Mouse (Mus musculus): ENCODE results near the gene Sec61a2.
A peak's percentile ranks its signal among the peaks of the same experiment; 100 is the strongest.

Sec61a2 gene

DNA sequence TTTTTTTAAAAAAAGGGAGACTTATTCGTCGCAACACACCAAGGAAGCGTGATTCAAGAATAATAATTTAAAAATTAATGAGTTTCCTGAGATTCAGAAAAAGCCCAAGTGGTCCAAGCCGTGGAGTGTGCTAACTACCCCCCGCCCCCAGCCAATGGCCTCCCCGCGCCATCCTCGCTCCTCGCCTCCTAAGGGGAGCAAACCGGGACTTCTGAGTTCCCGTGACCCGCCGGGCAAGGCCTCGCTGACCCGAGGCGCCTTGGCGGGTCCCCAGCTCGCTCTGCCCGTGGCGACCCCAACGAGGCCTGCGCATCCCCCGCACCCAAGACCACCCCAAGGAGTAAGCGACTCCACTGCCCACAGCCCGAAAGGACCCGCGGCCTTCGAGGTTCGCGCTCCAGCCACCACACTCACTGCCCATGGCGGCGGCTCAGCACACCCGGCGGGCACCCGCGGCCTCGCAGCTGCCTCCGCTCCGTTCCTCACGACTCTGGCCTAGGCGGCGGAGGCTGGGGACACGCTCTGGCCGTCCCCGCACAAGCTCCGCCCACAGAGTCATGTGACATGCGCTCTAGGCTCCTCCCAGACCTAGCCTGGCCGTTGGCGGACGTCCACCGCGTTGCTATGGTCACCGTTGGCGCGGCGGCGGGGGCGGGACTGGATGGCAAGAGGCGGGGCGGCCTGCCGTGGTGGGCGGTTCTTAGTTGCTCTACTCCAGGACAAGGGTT is at the start of gene Sec61a2:
TSS of gene Sec61a2 (minus strand) at position 590 of the 728 bp plus-strand sequence.
- peak; percentile 97 for DNase-seq (ENCODE audit: low spot score)

DNA sequence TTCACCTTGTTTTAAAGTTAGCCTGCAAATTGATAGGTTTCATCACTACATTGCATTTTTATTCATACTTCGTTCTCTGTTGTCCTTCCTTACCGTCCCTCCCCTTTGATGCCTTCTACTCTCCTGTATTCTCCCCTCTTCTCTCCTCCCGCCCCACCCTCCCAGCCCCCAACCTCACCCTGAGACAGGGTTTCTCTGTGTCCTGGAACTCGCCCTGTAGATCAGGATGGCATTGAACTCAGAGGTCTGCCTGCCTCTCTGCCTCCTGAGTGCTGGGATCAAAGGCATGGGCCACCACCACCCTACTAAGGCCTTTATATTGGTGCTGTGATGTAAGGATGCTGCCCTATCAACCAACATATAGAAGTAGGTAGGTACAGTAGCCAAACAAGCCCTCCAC is 47.8 kb upstream of the Sec61a2 start:
- no peak for DNase-seq (ENCODE audit: low spot score)

DNA sequence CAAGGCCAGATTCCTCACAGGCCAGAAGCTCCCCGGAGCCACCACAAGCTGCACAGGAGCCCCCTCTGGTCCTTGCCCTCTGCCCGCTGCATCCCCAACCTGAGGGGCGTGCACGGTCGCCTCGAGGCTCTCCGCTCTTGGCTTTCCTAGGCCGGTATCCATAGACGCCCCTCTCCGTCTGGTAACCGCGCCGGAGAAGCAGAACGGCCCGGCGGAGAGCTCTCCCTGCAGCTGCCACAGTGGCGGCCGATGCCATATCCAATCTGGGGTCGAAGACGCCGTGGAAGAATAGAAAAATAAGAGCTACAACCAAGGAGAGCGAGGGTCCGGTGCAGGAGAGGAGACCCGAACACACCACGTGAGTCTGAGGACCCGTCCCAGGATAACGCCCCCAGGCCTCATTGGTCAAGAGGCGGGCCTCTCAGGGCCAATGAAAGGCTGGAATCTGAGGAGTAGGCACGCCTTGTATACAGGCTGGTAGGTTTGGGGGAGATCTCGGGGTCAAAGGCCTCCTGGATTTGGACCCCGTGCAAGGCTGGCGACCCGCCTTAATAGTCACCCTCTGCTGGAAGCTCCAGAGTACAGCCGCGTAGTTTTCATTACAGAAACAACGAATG is 47.3 kb upstream of the Sec61a2 start, which contains the start of gene Dhtkd1:
TSS of gene Dhtkd1 (minus strand) at position 377 of the 617 bp plus-strand sequence.
- peak; percentile 45 for DNase-seq (ENCODE audit: low spot score)

DNA sequence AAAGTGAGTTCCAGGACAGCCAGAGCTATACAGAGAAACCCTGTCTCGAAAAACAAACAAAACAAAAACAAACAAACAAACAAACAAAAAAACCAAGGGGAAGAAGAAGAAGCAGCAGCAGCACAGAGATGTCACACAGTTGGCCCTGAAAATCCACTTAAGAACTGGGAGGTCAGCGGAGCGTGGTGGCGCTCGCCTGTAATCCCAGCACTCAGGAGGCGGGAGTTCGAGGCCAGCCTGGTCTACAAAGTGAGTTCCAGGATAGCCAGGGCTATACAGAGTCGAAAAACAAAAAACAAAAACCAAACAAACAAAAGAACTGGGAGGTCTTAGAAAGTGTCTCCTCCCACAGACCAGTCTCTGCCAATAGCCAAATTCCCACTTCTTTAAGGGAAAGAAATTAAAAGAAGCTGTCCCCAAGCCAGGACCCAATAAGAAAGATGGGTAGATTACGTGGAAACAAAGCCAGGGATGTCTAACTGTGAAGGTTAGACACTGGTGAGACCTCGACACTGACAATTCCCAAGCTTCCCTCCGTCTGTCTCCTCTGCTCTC is 46.7 kb upstream of the Sec61a2 start:
- DNase-seq (ENCODE audit: low spot score): no peak

DNA sequence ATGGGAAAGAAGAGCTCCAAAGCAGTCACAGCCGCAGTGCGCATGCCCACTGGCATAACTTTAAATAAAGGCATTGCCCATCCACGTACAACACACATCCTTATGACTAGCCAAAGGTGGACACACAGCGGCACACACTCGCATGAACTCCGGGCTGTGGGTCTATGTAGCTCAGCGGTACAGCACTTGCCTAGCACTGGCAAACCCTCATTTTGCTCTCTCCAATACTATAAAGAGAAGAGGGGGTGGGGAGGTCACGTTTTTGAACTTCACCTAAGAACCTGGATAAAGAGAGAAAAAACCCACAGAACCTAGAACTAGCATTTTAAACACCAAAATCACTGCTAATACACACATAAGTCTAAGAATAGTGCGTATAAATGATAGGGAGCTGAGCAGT is 45.7 kb upstream of the Sec61a2 start:
- no peak for DNase-seq (ENCODE audit: low spot score)

DNA sequence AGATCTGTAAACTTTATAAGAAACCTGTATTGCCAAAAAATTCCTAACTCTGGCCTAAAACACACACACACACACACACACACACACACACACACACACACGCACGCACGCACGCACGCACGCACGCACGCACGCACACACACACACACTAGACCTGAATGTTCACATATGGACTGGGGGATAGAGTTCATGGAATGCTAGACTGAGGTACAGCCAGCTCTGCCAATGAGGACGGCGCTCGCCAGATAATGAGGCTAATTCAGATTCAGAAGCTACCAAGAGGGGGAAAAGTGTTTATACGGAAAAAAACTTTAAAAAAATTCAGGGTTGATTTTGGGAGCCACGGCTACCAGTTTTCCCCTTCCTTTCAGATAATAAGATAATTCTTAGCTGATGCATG is 44.7 kb upstream of the Sec61a2 start:
- DNase-seq (ENCODE audit: low spot score): no peak

DNA sequence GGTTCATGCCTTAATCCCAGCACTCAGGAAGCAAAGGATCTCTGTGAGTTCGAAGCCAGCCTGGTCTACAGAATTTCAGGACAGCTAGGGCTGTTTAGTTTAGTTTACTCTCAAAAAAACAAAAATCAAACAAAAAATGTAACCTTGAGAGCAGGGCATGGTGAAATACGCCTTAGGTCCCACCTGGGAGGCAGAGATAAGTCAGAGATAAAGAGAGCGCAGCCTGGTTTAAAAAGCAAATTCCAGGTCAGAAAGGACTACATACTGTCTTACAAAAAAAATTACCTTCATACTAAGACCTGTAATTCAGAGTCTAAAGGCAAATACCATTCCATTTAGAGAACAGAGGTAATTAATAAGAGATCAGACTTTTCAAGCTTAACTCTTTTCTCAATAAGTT is 44.1 kb upstream of the Sec61a2 start:
- DNase-seq (ENCODE audit: low spot score): no peak

DNA sequence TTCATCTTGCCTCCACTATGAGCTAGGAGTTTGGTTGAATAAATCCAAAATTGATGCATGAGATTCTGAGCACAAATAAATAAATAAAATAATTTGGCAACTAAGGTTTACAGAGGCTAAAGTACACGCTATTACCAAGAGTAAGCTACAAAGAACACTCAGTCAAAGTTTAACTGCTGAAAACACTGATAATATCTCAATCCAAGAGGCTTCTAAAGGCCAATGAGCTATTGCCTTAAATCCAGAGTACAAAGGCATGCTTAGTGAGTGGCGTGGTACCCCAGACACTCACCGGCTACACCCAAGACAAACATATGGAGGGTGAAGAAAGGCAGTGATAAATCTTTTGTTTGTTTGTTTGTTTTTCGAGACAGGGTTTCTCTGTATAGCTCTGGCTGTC is 41.3 kb upstream of the Sec61a2 start:
- no peak for DNase-seq (ENCODE audit: low spot score)

DNA sequence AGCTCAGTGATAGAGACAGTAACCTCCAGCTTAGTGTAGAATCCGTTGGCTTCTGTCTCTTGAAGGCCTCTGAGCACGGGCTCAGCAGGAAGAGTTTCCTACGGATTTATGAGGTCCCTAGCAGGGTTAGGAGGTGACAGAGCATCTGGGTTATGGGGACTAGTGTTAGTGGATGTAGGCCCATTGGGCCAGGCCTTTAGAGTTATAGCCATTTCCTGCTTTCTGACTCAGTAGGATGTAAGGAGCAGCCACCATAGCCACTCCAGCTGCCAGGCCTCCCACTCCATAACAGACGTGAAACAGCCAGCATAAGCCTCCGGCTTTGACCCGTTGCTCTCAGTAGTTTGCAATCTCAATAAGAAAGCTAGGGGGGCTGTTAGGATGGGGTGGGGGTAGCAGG is 40.8 kb upstream of the Sec61a2 start:
- no peak for DNase-seq (ENCODE audit: low spot score)

DNA sequence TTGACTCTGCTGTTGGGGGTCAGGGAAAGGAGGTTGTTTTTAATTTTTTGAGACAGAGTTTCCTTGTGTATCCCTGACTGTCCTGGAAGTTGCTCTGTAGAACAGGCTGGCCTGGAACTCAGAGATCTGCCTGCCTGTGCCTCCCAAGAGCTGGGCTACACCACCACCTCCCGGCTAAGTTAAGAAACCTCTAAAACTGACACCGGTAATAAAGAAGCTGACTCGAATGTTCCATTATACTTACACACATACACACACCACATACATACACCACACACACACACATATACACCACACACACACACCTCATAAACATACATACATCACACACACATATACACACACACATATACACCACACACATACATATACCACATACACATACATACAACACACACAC is 39.7 kb upstream of the Sec61a2 start:
- no peak for DNase-seq (ENCODE audit: low spot score)

DNA sequence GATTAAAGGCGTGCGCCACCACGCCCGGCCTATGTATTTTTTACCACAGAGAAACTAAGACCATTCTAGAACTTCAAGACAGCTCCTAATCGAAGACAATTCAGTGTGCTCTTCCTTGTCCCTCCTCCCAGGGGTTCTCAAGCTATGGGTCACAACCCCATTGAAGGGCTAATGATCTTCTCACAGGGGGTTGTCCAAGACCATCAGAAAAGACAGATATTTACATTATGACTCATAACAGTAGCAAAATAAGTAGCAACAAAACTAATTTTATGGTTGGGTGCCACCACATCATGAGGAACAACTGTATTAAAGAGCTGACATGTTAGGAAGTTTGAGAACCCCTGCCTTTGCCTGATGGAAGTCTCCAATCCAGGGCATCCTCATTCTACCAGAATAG is 36.7 kb upstream of the Sec61a2 start:
- DNase-seq (ENCODE audit: low spot score): no peak

DNA sequence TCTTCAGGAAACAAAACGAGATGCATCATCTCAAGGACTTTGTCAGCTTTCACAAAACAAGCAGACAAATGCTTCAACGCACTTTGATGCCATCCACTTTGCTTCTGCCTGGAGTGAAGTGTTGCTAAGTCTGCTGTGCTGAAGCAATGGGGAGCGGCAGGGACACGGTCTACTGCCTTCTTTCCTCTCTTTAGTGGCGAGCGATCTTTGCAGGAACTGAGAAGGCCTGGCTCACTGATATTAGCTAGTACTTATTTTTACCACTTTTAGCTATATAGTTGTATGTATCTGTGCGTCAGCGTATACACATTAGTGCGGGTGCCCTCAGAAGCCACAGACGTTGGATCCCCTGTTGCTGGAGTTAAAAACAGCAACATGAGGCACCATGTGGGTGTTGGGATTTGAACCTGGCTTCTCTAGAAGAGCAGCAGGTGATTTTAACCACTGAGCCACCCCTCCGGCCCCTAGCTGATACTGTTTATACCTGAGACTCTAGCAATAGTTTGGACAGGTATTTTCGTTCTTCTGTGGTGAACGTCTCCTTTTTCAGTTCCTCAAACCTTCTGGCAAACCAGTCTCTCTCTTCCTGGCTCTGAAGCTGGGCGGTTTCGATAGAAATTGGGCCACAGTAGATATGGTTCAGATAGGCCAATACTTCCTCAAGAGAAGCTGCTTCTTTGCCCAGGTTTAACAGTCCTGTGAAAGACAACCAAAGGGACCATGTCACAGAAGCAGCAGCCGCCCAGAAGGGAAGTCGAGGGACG is 35.2 kb upstream of the Sec61a2 start:
- no peak for DNase-seq (ENCODE audit: low spot score)

DNA sequence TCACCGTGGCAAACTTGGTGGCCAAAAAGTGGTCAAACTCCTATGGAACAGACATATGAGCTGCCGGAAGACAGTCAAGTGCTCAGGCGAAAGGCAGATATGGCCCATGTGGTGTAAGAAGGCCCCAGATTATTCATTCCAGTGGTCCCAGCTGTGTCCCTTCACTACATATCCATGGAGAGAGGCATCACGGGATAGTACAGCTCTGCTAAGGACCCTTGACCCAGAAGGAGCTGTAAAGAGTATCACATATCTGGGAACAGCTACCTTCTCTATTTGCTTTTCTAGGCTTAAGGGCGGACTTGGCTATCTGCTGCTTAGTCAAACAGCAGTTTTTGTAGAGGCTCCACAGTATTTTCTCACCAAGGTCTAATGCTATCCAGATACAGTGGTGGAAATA is 34.6 kb upstream of the Sec61a2 start:
- DNase-seq (ENCODE audit: low spot score): no peak

DNA sequence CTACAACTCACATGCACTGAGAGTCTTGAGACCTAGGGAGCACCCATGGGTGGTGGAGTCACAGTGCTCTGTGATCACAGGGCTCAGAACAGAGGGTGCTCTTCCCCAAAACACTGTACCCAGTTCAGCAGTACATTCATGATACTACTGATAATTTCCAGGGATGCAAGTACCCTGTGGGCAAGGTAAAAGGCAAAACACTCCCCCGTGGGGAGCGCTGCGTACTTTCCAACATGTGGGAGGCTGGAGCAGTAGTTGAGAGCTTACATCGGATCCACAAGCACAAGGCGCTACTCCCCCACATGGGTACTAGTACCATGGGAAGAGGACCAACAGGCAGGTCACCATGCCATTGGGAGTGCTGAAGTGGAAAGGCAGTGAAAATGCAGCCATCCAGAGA is 32.2 kb upstream of the Sec61a2 start:
- DNase-seq (ENCODE audit: low spot score): no peak

DNA sequence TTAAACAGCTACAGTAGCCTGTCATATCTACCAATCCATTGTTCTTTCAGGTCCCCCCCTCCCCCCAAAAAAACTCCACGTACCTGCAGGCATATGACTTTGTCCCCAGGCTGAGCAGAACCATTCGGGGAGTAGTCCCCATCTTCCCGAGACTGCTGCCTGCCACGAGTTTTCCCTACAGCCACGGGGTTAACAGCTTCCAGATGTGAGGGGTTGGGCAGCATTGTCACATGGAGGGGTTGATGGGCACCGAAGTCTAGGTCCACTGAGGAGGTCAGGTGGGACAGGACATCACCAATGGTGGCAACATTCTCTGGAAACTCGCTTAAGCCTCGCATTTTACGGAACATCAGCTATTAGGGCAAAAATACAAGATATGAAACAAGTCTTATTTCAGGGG is 28.6 kb upstream of the Sec61a2 start:
- DNase-seq (ENCODE audit: low spot score): no peak

DNA sequence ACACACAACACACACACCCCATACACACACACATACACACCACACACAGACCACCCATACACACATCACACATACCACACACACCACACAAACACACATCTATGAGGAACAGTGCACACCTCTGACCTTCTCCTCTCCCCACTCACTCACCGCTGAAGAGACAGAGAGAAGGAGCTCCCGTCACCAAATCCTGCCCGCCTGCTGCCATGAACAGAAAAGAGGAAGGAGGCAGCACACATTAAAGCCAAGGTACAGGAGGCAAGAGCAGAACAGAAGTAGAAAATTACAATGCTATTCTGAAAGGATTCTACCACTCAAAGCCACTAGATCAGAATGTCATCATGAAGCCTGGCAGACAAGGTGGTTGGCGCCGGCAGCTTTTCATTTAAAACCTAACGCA is 27.6 kb upstream of the Sec61a2 start:
- no peak for DNase-seq (ENCODE audit: low spot score)

DNA sequence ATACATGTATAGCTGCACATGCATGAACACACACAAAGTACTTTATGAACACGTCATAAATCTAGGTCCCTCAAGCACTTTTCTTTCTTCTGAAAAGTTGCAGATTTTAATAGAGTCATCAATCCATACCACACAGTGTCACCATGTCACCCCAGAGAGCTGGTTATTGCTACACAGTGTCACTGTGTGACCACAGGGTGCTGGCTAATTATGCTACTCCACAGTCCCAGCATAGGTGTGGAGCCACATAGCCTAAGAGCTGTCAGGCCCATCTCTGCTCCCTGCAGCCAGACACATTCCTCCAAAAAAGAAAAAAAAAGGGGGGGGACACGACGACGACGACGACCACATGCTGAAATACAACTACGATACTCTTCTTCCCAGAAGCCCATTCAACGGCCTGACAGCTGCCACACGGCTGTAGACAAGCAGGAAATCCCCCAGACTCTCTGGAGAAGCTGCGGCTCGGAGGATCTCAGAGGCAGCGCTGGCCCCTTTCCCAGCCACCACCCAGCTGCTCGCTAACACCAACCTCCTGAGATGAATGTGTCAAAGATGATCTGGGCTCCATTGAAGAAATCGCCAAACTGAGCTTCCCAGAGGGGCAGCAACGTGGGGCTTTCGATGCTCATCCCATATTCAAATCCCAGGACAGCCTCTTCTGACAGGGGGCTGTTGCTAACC is 16.2 kb upstream of the Sec61a2 start:
- DNase-seq (ENCODE audit: low spot score): no peak

DNA sequence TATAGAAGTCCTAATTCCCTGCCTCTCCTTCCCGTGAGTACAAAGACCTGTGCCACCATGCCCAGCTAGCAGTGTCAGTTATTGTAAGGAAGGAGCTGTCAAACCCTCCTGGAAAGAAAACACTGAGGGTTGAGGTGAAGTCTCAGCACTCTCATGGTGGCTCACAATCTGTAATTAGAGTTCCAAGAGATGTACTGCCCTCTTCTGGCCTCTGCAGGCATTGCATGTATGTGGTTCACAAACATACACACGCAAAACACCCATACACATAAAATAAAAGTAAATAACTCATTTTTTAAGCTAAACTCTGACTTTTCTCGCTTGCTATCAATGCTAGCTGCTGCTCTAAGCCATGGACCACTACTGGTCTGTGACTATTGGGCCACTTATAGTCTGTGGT is 11.4 kb upstream of the Sec61a2 start:
- DNase-seq (ENCODE audit: low spot score): no peak

DNA sequence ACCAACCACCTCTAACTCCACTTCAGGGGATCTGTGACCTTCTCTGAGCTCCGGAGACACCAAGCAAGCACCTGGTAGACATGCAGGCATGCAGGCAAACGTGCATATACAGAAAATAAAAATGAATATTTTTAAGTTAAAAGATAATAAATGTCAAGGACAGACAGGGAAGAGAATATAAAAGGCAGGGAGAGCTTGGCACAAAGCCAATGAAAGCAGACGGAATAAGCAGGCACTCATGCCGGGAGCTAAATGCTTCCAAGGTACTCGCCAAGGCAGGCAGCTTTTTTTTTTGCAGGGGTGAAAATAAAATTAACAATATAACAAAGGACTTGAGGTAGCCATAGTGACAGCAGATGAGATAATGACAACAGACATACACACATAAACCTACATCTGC is 10.9 kb upstream of the Sec61a2 start:
- DNase-seq (ENCODE audit: low spot score): no peak

DNA sequence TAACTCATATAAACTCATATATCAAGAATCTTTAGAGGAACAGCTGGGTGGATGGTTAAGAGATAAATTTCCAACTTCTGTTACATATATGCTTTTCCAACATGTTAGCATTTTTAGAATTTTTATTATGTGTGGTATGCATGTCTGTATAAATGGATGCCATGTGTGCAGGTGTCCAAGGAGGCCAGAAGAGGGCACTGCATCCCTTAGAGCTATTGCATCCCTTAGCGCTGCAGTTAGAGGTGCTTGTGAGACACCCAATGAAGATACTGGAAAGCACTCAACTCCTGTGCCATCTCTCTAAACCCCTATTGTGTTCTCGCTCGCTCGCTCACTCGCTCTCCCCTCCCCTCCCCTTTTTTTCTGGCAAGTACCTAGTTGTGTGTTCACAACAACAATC is 4.9 kb upstream of the Sec61a2 start:
- DNase-seq (ENCODE audit: low spot score): no peak

DNA sequence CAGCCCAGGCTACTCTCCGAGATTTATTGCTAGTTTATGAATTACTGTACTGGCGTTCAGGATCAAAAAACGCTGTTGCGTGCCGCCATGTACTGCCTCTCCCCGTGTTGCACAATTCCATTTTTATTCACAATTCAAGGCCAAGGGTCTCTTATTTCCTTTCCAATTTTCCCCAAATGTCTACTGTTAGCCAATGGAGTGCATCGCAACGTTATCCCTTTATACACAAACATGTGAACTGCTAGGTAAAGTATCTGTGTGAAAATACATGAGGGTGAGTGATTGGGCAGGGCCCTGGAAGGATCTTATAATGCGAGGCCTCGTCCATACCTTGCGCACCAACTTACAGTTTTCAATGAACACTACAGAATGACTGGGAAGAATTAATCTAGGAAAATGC is 936 bp downstream of the Sec61a2 start:
- no peak for DNase-seq (ENCODE audit: low spot score)

DNA sequence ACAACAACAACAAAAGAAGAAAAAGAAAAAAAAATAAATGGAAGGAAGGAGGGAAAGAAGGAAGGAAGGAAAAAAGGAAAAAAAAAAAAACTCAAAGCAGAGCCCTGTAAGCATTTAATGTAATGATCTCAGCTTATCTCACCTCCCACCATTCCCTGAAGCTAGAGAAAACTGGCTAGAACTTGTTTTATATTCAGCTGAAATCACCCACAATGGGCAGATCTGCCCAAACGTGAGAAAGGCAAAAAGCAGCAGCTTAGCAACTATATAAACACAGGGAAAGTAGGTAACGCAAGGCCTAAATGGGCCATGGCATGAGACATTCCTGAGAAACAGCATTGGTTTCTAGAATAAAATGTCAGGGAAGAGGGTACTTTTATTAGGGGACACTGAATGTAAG is 5.8 kb downstream of the Sec61a2 start:
- DNase-seq (ENCODE audit: low spot score): no peak

Measured in left cerebral cortex, adult 11 months (tissue).